Mouse (Mus musculus) layer of hippocampus, postnatal 10 days (tissue): ENCODE data around the gene Rgs17. TPM values are rescaled to one million over a fixed set of nuclear protein-coding genes. Genes with fewer than 3 reads are reported as not detected.

ENCODE experiments used
- total RNA-seq, 2 experiments: library from RNA; stranded (reverse); gene quantifications; 2 replicates each; pipeline ENCODE4 v1.2.3; 2021

Rgs17 gene
- total RNA-seq, 2 experiments from 2014 or later: 45.1 to 46.5 TPM

Other genes with a start within 250 kb of the Rgs17 start
- 1 to 10 TPM; 2.4 to 2.5 TPM for gene Fbxo5, start 116.8 kb downstream of the Rgs17 start, total RNA-seq
- 10 to 100 TPM in 1 of 2 experiments, 1 to 10 TPM in 1; 9.3 to 11.3 TPM for gene Mtrf1l, start 98.5 kb downstream of the Rgs17 start, total RNA-seq